Mouse (Mus musculus) spleen, adult 10 weeks (tissue): ENCODE measurements around the gene Rmnd1. TPM values are rescaled to one million over a fixed set of nuclear protein-coding genes. Genes with fewer than 3 reads are reported as not detected.

Experiments used
- polyA plus RNA-seq: library from polyadenylated mRNA; stranded (reverse); fragments of 350-450 nt; fragmentation: Illumina TruSeq; extraction: RNeasy Lipid Tissue Mini Kit (QIAGEN cat#74804); gene quantifications from one replicate; pipeline ENCODE4 v1.2.3, GENCODE M21; 2015; ENCODE audit warnings: low replicate concordance; ENCODE audit not compliant: insufficient read depth

Gene Rmnd1
- 114 TPM for polyA plus RNA-seq

GRCm38 (mm10) chr10:4432123-4432931 is at the start of gene Rmnd1, which contains the start of gene Armt1:
Gene Rmnd1, minus strand, starts transcription at chr10:4432388.
Gene Armt1, plus strand, starts transcription at chr10:4432467.

DNA sequence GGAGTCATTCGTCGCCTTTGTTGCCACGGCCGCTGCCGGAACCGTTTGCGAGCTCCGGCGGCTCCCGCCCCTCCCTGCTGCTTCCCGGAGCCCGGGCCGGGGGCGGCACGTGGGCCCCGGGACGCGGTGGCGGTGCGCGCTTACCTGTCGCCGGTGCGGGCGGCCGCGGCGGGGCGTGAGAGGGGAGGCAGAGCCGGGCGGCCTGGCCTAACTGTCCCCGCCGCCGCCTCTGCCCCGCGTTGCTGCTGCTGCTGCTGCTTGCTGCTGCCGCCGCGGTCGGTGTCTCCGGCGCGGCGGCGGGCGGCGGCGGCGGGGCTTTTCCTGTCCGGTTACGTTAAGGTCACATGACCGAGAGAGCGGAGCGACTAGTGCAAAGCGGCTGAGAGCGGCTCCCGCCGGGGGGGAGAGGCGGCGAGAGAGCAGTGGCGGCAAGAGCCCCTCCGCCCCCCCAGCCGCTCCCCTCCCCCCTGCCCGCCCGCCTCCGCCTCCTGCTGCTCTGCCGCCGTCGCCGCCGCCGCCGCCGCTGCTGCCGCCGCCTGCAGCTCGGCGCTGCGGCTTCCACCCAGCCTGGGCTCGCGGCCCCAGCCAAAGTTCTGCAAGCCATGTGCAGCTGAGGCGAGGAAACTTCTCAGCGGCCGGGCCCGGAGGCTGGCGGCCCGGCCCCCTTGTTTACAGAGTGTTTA is 44.3 kb downstream of the Rmnd1 start, which contains the start of gene Zbtb2:
Gene Zbtb2, minus strand, starts transcription at position 408 of the 683 bp plus-strand sequence.

Other genes with a start within 250 kb of the Rmnd1 start
- 22.6 TPM for gene Akap12, start 166.0 kb downstream of the Rmnd1 start, polyA plus RNA-seq
- gene Zbtb2, start 44.3 kb downstream of the Rmnd1 start, polyA plus RNA-seq = 15.7 TPM
- 37.4 TPM for gene Armt1, start 79 bp upstream of the Rmnd1 start, polyA plus RNA-seq
- gene Ccdc170, start 50.1 kb upstream of the Rmnd1 start, polyA plus RNA-seq = 0.07 TPM
- gene Esr1, start 179.2 kb upstream of the Rmnd1 start, polyA plus RNA-seq = 2.7 TPM